Mouse (Mus musculus) heart, postnatal 36 days (tissue): ENCODE measurements around the gene Ccdc155. TPM values are rescaled to one million over a fixed set of nuclear protein-coding genes. Genes with fewer than 3 reads are reported as not detected.
A peak's percentile ranks its signal among the peaks of the same experiment; 100 is the strongest.

ENCODE experiments used
- DNase-seq, 2 experiments: peaks; one replicate each; pipeline ENCODE4 v3.0.0; 2021 to 2022
- intact Hi-C: fragments of 180-260 bp; cut with DNase I; formaldehyde crosslinking; loops from one replicate; pipeline ENCODE4 v1.15.1; 2025
- total RNA-seq, 2 experiments: library from RNA; stranded (reverse); gene quantifications; 2 replicates each; pipeline ENCODE4 v1.2.3; 2021

Ccdc155 gene
- total RNA-seq, 2 experiments from 2014 or later = not detected

- peak in 1 of 2 experiments; percentile 55 for DNase-seq
- intact Hi-C loops = no loop called here
These were observed 53.4 kb downstream of the Ccdc155 start for GRCm38 (mm10) chr7:45151303-45151702.

DNA sequence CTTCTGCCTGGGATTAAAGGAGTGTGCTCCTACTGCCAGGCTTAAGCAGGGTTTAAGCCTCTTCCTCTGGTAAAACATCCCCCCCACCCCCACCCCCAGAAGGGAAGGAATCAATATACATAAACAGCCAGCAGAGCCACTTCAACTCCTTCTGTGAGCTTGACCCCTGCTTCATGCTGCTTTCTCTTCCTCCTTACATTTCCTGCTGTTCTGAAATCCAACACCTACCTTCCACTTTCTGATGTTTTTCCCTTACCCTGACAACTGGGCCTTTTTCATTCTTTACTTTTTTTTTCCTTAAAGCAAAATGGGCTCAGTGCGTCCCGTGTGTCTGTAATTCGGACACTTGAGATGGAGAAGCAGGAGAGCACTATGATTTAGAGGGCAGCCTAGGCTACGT, 54.4 kb downstream of the Ccdc155 start:
- intact Hi-C loops = no loop called here
- DNase-seq = no peak

- intact Hi-C loops = no loop called here
- DNase-seq = peak; percentile 54 to 55
These were observed 55.1 kb downstream of the Ccdc155 start for GRCm38 (mm10) chr7:45149545-45149944.

GRCm38 (mm10) chr7:45148534-45149098, 56.1 kb downstream of the Ccdc155 start:
- no peak for DNase-seq
- intact Hi-C loops = no loop called here

DNA sequence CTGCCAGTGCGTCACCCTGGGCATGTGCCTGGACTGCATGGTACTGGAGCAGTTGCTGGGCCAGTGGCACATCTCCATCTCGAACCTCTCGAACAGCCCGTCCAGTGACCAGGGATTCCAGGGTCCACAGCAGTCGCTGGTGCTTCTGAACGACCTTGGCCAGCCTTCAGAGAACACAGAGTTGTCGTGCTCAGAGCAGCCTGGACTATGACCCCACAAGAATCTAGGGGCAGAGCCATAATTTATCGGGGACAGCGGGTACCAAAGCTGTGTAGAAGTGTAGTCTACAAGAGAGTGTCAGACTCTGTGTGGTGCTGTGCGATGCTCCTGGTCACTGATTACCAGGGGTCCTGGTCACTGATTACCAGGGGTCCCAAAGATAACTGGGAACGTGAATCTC, 56.8 kb downstream of the Ccdc155 start:
- DNase-seq = no peak
- intact Hi-C loops = no loop called here

DNA sequence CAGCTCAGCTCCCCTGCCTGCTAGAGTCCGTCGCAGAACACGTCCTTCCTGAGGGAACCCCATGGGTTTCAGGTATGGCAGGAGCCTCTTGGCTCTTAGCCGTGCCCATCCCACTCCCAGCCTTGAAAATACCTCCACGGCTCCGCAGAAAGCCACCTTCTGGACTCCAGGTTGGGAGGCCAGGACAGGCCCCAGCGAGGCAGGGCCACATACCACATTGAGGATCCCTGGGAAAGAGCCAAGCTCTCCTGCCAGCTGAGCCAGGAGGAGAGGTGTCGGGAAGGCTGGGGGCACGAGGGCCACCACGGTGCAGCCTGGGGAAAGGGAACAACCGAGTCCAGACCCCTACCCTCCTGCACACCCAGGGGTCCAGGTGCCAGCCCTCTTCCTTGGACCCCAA, 57.4 kb downstream of the Ccdc155 start:
- no peak for DNase-seq
- intact Hi-C loops = no loop called here

- intact Hi-C loops = no loop called here
- no peak for DNase-seq
These were observed 59.2 kb downstream of the Ccdc155 start for GRCm38 (mm10) chr7:45145460-45145859.

DNA sequence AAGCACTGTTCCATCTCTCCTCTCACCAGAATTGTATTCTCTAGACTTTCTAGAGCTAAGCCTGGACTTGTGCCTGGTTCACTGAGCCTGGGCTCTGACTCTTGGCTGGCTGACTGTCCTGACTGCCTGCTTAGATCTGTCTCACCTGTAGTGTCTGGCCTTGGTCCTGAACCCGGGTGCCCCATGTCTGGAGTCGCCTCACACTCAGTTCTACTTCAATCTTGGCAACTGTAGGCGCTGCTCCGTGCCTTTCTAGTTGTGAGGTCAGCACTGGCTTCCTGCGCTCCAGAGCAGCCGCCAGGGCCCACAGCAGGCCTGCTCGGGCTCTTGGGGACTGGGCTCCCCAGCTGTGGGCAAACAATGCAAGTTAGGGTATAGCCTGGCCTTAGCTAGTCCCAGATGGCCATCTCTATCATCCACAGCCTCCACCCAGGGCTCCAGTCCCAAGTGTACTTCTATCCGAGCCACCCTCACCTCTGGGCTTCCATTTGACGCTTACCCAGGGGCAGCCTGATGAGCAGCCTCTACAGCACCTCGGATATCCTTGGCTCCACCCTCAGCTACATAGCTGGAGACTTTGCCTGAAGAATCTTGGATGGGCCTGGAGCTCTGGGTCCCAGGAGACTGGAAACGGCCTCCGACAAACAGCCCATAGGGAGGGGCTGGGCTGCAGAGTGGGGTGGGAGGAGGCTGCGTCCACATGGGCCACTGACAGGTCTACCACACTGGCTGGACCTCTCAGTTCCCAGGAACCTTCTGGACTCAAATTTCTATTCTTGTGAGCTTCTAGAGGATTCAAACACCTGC, 60.1 kb downstream of the Ccdc155 start:
- DNase-seq = no peak
- intact Hi-C loops = no loop called here

- intact Hi-C loops = no loop called here
- no peak for DNase-seq
These were observed 62.8 kb downstream of the Ccdc155 start for GRCm38 (mm10) chr7:45141914-45142313.

DNA sequence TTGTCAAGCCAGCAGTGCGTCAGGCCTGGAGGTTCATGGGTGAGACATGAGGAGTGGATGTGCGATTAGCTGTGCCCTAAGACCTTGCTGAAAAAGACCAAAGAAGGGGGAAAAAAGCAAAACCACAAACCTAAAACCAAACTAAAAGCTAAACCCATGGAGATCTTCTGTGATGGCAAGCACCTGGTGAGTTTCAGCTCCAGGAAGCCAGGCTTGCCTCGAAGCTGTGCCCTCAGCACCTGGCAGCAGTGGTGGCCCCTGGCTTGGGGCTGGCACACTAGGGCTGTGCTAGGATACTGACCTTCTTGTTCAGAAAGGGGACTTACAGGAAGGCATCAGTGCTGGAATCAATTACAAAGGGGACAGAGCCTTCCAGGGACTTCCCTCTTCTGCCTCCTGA, 63.4 kb downstream of the Ccdc155 start:
- DNase-seq = no peak
- intact Hi-C loops = no loop called here

DNA sequence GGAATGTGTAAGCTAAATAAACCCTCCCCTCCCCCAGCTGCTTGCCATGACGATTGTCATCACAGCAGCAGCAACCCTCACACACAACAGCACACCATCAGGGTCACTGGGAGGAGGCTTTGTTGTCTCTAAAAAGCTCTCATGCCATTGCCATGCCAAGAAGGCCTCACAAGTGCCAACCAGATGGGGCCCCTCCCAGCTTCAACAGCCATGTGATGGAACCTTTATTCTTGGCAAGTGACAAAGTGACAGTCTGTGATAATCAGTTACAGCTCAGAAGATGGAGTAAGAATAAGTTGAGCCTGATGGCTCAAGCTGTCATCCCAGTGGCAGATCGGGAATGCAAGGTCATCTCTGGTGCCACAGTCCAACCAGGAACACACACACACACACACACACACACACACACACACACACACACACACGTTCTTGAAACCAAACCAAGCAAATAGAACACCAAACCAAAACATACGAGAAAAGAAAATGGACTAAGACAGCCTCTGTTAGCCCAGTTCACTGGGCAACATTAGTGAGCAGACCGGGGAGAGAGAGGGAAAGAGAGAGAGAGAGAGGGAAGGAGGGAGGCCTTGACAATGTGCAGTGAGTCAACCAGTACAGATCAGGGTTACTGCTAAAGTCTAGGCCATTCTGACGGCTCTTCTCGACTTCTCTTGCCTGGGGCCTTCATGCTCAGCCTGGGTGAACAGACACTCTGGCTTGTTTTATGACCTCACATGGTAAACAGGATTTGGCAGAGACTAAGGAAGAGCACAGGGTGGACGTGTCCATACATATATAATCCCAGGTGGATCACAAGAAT, 64.6 kb downstream of the Ccdc155 start:
- intact Hi-C loops = loop anchor here (5.0 kb wide), 1 partner anchor 158 kb away; no protein-coding TSS in a partner anchor
- DNase-seq = no peak

DNA sequence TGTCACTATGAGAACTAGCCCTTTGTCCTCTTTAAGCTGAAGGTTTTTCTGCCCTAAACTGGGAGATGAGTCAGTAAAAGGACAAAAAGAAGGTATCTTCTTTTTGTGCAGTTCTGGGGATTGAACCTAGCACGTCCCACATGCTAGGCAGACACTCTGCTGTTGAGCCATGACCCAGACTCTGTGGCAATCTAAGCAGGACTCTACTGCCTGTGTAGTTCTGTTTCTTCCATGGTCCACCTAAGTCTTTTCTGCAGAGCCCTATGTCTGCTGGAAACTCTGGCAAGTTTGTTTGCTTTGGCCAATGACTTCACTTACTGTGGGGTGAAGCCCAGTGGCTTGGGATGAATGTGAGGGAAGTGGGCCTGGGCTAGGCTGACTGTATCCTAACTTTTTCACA, 66.3 kb downstream of the Ccdc155 start:
- no peak for DNase-seq
- intact Hi-C loops = loop anchor here (5.0 kb wide), 1 partner anchor 156 kb away; no protein-coding TSS in a partner anchor

DNA sequence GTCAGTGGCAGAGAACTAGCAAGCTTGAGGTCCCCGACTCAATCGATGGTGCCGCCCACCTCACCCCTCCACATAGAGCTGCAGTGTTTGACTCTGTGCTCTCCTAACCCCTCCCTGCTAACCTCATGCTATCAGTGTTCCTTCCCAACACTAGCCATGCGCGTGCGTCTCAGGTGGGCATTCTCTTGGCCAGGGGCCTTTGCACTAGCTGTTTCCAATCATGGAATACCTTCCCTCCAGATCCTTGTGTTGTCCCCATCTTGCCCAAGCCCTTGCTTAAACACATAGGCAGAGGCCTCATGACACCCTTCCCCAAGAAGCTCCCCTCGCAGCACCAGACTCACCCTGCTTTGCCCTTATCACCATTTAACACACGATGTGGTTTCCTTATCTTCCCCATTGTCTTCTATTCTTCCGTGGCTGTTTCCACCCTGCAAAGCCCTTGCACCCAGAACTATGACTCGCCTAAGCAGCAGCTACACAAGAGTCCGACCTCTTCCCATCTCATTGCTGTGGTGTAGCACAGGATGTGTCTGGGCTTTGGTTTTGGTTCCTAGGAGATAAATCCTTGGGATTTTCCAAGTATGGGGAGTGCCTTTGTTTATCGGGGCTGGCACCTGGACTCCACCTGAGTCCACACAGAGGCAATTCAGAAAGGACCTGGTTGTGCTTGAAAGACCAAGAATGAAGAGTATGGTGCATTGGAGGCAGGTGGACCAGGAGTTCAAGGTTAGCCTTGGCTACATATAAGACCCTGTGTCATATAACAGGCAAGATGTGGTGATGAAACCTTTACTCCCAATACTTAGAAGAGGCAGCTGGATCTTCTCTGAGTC, 67.3 kb downstream of the Ccdc155 start:
- DNase-seq = no peak
- intact Hi-C loops = loop anchor here (5.0 kb wide), 1 partner anchor 155 kb away; no protein-coding TSS in a partner anchor

GRCm38 (mm10) chr7:45135993-45136567, 68.6 kb downstream of the Ccdc155 start, which contains the start of the genes Gm45713 and Flt3l:
Gene Gm45713 (minus strand): TSS chr7:45136231.
Gene Flt3l (minus strand): TSS chr7:45136432.
- DNase-seq = peak; percentile 95 to 96

GRCm38 (mm10) chr7:45135370-45135769, 69.3 kb downstream of the Ccdc155 start:
- intact Hi-C loops = loop anchor here (5.0 kb wide), 1 partner anchor 153 kb away; no protein-coding TSS in a partner anchor
- no peak for DNase-seq

More at GRCm38 (mm10) chr7:45135993-45136567, 68.6 kb downstream of the Ccdc155 start, which contains the start of the genes Gm45713 and Flt3l:
- intact Hi-C loops = loop anchor here (1.0 to 5.0 kb wide), 2 partner anchors 56 to 154 kb away; no protein-coding TSS in a partner anchor

GRCm38 (mm10) chr7:45134544-45135026, 70.1 kb downstream of the Ccdc155 start:
- intact Hi-C loops = loop anchor here (5.0 kb wide), 1 partner anchor 152 kb away; no protein-coding TSS in a partner anchor
- DNase-seq = no peak
